Mouse (Mus musculus): Measurements from ENCODE around the gene Ddx4. TPM values are rescaled to one million over a fixed set of nuclear protein-coding genes. Genes with fewer than 3 reads are reported as not detected.
"Not testable (repeated sequence)": the region's sequence is repeated elsewhere in the genome, so short reads cannot be mapped to it uniquely, and the experiment has no call there.

Gene Ddx4
- polyA plus RNA-seq, 3 experiments from 2014 or later: not detected

- ATAC-seq: no peak
Observed at GRCm38 (mm10) chr13:112635174-112635837, 17.0 kb downstream of the Ddx4 start.

- no peak for ATAC-seq
Observed at GRCm38 (mm10) chr13:112625566-112625965, 26.7 kb downstream of the Ddx4 start.

- no peak for ATAC-seq
Observed at GRCm38 (mm10) chr13:112624622-112625021, 27.7 kb downstream of the Ddx4 start.

GRCm38 (mm10) chr13:112623656-112624055 is 28.6 kb downstream of the Ddx4 start:
- no peak for ATAC-seq

GRCm38 (mm10) chr13:112621592-112621991 is 30.7 kb downstream of the Ddx4 start:
- ATAC-seq: no peak

GRCm38 (mm10) chr13:112608606-112609005 is 43.7 kb downstream of the Ddx4 start:
- ATAC-seq: no peak

GRCm38 (mm10) chr13:112604411-112604810 is 47.9 kb downstream of the Ddx4 start:
- no peak for ATAC-seq

GRCm38 (mm10) chr13:112603839-112604238 is 48.4 kb downstream of the Ddx4 start:
- ATAC-seq: no peak

- peak; percentile 32 for ATAC-seq
Observed at GRCm38 (mm10) chr13:112602607-112603006, 49.7 kb downstream of the Ddx4 start.

GRCm38 (mm10) chr13:112594260-112594659 is 58.0 kb downstream of the Ddx4 start, which contains the start of gene Il31ra:
Il31ra (minus strand) TSS chr13:112594360.
- not testable (repeated sequence) for ATAC-seq

- ATAC-seq: no peak
Observed at GRCm38 (mm10) chr13:112590254-112590653, 62.0 kb downstream of the Ddx4 start.

- no peak for ATAC-seq
Observed at GRCm38 (mm10) chr13:112589625-112590024, 62.6 kb downstream of the Ddx4 start.

- no peak for ATAC-seq
Observed at GRCm38 (mm10) chr13:112584556-112585237, 67.6 kb downstream of the Ddx4 start.

- ATAC-seq: no peak
Observed at GRCm38 (mm10) chr13:112582291-112582690, 70.0 kb downstream of the Ddx4 start.

GRCm38 (mm10) chr13:112581796-112582195 is 70.5 kb downstream of the Ddx4 start:
- no peak for ATAC-seq

- no peak for ATAC-seq
Observed at GRCm38 (mm10) chr13:112580590-112581320, 71.5 kb downstream of the Ddx4 start.

- ATAC-seq: not testable (repeated sequence)
Observed at GRCm38 (mm10) chr13:112578041-112578440, 74.2 kb downstream of the Ddx4 start.

GRCm38 (mm10) chr13:112573800-112574199 is 78.5 kb downstream of the Ddx4 start:
- no peak for ATAC-seq

GRCm38 (mm10) chr13:112570768-112571167 is 81.5 kb downstream of the Ddx4 start:
- ATAC-seq: no peak

- no peak for ATAC-seq
Observed at GRCm38 (mm10) chr13:112569606-112570005, 82.7 kb downstream of the Ddx4 start.

GRCm38 (mm10) chr13:112560554-112561138 is 91.6 kb downstream of the Ddx4 start:
- no peak for ATAC-seq

GRCm38 (mm10) chr13:112556501-112556900 is 95.8 kb downstream of the Ddx4 start:
- no peak for ATAC-seq

- no peak for ATAC-seq
Observed at GRCm38 (mm10) chr13:112553304-112553703, 99.0 kb downstream of the Ddx4 start.
